In the genomic region with DNA sequence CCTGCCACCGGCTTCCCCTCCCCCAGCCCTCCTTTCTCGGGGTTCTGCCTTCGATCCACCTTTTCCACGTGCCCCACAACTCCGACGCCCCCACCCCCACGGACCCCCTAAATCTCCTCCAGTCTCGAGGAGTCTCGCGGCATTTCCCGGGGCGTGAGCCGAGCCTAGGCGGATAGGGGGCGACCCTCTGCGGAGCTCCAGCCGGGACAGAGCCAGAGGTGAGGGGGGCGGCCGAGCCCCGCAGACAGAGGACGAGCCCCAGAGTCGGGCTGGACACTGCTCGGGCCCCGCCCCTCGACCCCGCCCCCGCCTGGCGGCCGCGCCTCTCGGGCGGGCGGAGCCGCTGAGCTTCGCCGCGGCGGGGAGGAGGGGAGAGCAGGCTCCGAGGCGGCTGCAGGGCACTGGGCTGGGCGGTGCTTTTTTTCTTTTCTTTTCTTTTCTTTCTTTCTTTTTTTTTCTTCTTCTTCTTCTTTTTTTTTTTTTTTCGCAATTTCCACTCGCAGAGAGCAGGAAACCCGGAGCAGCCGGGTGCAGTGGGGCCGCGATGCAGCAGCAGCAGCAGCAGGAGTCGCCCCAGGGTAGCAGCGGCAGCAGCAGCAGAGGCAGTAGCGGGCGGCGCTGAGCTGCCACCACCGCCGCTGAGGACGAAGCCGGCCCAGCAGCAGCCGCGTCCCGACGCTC, we compare ENCODE assay signal across 8 mouse cellular contexts. TPM values are rescaled to one million over a fixed set of nuclear protein-coding genes. Genes with fewer than 3 reads are reported as not detected.
DNase-seq lines count a peak whose midpoint lies in the region; ATAC-seq and TF ChIP-seq lines count a peak whose summit lies in the region.

TSS of gene Sh3kbp1 (plus strand) at position 366 of the 681 bp plus-strand sequence.

- TF ChIP-seq CTCF in olfactory bulb, adult 2 months (IDR thresholded peaks at IDR 0.05; ENCODE audit: insufficient read depth, low read depth, low read length): no peak

- WGBS in lung, embryonic 15.5 days: 10% methylated on average over 51 of the region's 60 CpGs
- 15% methylated on average over 59 of the region's 60 CpGs for whole genome bisulfite sequencing in olfactory bulb, adult 2 months

- ATAC-seq in frontal cortex, adult (ENCODE audit: low TSS enrichment): peak; percentile 76; the same call in 1 of the 2 replicates
- ATAC-seq in lung, embryonic 15.5 days (ENCODE audit: borderline replicate concordance, extremely low read depth, low FRiP score, low TSS enrichment): peak; percentile 88

- H3K36me3 ChIP-seq in lung, embryonic 15.5 days: no peaks in the 10 kb centered on the region

- H3K27me3 ChIP-seq in lung, embryonic 15.5 days: no peaks in the 10 kb centered on the region; the same call in 1 of the 2 replicates

- peak within 1 kb of the TSS; percentile 71 for H3K27ac ChIP-seq in lung, embryonic 15.5 days
- peak within 1 kb of the TSS; percentile 72; the same call in 1 of the 2 replicates for H3K27ac ChIP-seq in olfactory bulb, adult 2 months (ENCODE audit: insufficient read depth, low read depth, low read length)

- H3K4me2 ChIP-seq in lung, embryonic 15.5 days: peak within 1 kb of the TSS; percentile 80

- H3K4me3 ChIP-seq in lung, embryonic 15.5 days: peak within 1 kb of the TSS; percentile 63
- peak within 1 kb of the TSS; percentile 86 for H3K4me3 ChIP-seq in olfactory bulb, adult 2 months (ENCODE audit: insufficient read depth, low read depth, low read length)

- H3K4me1 ChIP-seq in lung, embryonic 15.5 days: no peaks in the 10 kb centered on the region
- peaks cover 5% of the 10 kb centered on the region; the same call in 1 of the 2 replicates for H3K4me1 ChIP-seq in olfactory bulb, adult 2 months (ENCODE audit: control insufficient read depth, insufficient read depth, low read length)

- DNase-seq in MN1 (ENCODE audit: low spot score): peak; percentile 68
- DNase-seq in cerebellum, adult 9-10 months: peak; percentile 29
- peak; percentile 78 for DNase-seq in heart, postnatal 4 days
- peak; percentile 9 to 14 for DNase-seq in layer of hippocampus, adult 8-10 months (ENCODE audit: low spot score in 2 of 2)
- peak; percentile 53 to 54 for DNase-seq in thymus, postnatal 10 days (ENCODE audit: low spot score in 2 of 2)

- 0 out of 2 replicates have a peak, but pooled peaks have one; percentile 24 for TF ChIP-seq POLR2A in olfactory bulb, adult 2 months (IDR thresholded peaks at IDR 0.05; ENCODE audit: insufficient read depth, low read depth, low read length)

- peak within 1 kb of the TSS; percentile 64 for H3K9ac ChIP-seq in lung, embryonic 15.5 days

- no peaks in the 10 kb centered on the region for H3K9me3 ChIP-seq in lung, embryonic 15.5 days

RNA-seq across cellular contexts. Expression of gene Sh3kbp1, which starts in this region (rescaled TPM):
- 100 to 1,000 TPM; 279 to 282 TPM for total RNA-seq in heart, postnatal 4 days (2021)
- total RNA-seq in layer of hippocampus, adult 8-10 months (2022): 10 to 100 TPM; 36.8 to 41.6 (median 37.9) TPM
- polyA plus RNA-seq in lung, embryonic 15.5 days (2015; fragmentation: Nextera tagmentation; extraction: Ambion mirVana): 35.9 and 36.9 TPM in 2 replicates
- polyA plus RNA-seq in olfactory bulb, adult 2 months (2012; ENCODE audit: insufficient read depth, insufficient read length, low replicate concordance, missing spikeins): 177 and 405 TPM in 2 replicates

Comparison
In these comparisons a context has a peak if more than half of its experiments do, and no peak if none do; other contexts are left out.
1. Peak in every context shown above with its lines: DNase-seq, ATAC-seq, H3K4me3 ChIP-seq and H3K27ac ChIP-seq.
2. RNA of gene Sh3kbp1 (total RNA-seq): 279 to 282 TPM in heart, postnatal 4 days; 36.8 to 41.6 TPM in layer of hippocampus, adult 8-10 months; every median in the first group is over 4 times any median in the second.
3. DNase-seq: peak in every context shown above with its lines; median percentile 78 in heart, postnatal 4 days; 68 in MN1; 54 in thymus, postnatal 10 days; 29 in cerebellum, adult 9-10 months; 12 in layer of hippocampus, adult 8-10 months.